Mouse (Mus musculus) left cerebral cortex, postnatal 4 days (tissue): ENCODE data around the gene Ube3a. TPM values are rescaled to one million over a fixed set of nuclear protein-coding genes. Genes with fewer than 3 reads are reported as not detected.

Experiments
- DNase-seq: peaks from one replicate; pipeline ENCODE4 v3.0.0-alpha.2; 2022
- intact Hi-C: fragments of 180-260 bp; cut with DNase I; formaldehyde crosslinking; loops from one replicate; pipeline ENCODE4 v1.15.1; 2025
- total RNA-seq, 2 experiments: library from RNA; stranded (reverse); gene quantifications; 2 replicates each; pipeline ENCODE4 v1.2.3; 2021

The Ube3a gene
- 100 to 1,000 TPM; 132 to 140 TPM for total RNA-seq

DNA sequence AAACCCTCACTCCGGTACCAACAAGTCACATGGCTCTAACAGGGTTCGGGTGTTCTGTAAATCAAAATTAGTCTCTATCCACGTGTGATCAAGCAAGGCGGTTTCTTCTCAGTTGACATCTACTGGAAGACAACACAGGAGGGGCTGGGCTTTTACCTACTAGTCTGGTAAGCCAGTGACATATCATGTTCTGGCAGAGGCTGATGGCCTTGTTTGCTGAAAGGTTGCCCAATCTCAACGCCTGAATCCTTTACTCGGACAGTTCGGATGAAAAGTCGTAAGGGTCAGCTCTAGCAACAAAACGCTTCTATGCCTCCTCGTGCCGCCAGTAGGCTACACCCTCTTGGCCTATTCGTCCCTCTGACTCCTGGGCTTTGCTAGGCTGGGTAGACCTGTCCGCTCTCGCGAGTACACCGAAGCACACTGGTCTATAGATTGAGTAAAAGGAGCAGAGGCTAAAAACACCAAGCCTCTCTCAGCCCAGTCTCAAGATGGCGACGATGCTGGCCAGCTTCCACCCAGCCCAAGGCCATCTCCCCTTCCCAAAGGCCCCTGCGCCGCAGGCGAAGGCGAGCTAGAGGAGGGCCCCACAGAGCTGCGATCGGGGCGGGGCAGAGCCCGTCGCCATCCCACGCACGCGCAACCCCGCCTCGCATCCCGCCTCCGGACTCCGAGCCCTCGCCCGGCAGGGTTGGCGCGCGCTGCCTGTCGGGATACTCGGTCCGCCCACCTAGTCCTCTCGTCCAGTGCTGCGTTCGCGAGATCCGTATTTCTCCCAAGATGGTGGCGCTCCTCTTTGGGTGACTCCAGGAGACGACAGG lies at the start of gene Ube3a:
Ube3a (plus strand) TSS at position 706 of the 821 bp plus-strand sequence.
- intact Hi-C loops: no loop called here
- DNase-seq: peak; percentile 99

DNA sequence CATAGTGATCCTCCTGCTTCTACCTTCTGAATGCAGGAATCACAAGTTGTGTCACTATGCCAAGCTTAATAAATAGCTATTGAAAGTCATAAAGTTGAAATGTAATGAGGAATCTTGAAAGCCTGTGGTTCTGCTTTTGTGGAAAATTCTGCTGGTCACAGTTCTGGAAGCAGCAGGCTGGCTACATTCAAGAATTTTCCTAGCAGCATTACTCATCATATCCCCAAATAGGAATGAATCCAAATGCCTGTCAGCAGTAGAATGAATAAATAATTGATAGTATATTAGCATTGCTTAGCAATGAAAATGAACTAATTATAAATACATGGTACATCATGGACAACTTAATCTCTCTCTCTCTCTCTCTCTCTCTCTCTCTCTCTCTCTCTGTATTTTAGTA lies 35.7 kb upstream of the Ube3a start:
- DNase-seq: no peak
- intact Hi-C loops: no loop called here

DNA sequence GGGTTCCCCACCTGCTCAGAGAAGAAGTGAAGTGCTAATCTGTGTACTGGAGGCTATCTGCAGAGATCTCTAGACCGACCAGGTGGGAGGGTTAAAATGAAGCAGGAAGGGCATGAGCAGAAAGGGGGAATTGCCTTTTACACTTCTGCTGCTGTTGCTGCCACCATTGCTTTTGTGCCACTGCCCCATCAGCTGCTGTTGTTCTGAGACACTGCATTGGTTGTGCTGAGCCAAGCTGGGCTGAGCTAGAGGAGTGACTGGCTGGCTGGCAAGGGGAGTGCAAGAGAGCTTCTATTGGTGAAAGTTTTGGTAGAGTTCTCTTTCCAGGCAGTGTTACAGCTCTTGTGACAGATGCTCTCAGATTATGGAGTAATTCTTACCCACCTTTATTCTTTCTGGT lies 13.6 kb upstream of the Ube3a start:
- no peak for DNase-seq
- intact Hi-C loops: no loop called here

DNA sequence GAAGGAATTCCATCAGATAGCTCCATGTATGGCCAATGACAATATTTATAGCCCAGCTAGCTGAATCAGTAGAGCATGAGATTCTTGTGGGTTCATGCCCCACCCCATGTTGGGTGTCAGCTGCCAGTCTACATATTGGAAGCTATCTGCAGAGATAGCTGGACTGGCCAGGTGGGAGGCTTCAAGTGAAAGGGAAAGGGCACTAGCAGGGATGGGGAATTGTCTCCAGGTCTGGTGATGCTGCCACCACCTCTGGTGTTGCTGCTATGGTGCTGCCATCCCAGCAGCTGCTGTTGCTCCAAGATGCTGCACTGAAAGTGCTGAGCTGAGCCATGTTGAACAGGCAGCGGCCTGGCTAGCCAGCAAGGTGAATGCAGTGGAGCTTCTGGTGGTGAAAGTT lies 7.3 kb upstream of the Ube3a start:
- no peak for DNase-seq
- intact Hi-C loops: no loop called here

DNA sequence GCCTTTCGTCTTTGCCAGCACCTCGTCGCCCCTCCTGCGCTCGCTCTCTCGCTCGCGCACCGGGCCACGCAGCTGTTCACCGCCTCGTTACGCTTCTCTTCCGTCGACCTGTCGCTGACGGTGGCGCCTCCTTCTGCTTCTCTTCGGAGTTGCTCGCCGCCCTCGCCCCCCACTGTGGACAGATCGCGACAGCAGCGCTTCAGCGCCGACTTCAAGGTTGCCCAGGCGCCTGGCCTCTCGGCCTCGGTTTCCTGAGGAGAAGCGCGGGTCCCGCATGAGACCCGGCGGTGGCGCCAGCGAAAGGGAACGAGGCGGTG lies 274 bp downstream of the Ube3a start:
- intact Hi-C loops: no loop called here
- DNase-seq: no peak

DNA sequence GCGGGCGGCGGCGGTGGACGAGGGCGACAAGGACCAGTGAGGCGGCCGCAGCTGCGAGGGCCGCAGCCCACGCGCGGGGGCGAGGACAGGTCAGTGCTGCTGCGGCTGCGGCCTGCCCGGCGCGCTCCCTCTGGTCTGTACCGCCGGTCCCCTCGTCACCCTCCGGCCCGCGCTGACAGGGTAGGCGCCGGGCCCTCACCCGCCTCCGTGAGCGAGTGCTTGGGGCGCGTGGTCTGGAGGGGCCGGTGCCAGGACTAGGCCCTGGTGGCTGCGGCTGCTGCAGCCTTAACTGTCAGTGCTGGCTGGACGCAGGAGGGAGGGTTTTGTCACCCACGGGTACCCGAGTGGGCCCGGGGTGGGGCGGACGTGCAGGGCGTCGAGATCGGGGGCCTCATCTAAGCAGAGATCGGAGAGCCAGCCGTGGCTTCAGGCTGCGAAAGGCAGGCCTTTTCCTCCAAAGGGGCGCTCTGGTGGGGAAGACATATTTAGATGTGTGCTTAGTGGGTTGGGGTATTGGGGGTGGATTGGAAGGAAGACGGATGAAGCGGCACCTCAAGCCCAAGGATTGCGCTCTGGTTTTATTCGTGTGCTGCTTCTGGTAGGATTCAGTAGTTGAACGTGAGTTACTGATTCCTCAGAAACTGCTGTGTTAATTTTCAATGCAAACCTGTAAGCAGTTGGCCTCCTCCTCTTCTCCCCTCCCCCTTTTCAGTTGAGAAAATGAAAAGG lies 797 bp downstream of the Ube3a start:
- peak; percentile 63 for DNase-seq
- intact Hi-C loops: no loop called here

DNA sequence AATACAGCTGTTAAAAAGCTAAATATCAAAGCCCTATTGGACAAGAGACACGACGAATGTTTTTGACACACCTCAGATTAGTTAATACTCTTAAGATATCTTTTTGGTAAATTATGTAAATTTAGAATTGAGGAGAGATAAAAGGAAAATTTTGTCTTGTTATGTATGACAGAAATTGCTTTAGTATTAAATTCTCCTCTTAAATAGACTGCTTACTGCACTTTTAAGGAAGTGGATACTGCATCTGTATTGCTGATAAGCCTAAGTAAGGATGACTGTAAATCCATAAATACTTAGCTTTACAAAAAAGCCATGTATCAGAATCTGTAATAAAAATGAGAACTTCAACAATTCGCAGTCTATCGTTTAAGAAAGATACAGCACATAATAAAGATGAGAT lies 1.8 kb downstream of the Ube3a start:
- DNase-seq: no peak
- intact Hi-C loops: no loop called here

DNA sequence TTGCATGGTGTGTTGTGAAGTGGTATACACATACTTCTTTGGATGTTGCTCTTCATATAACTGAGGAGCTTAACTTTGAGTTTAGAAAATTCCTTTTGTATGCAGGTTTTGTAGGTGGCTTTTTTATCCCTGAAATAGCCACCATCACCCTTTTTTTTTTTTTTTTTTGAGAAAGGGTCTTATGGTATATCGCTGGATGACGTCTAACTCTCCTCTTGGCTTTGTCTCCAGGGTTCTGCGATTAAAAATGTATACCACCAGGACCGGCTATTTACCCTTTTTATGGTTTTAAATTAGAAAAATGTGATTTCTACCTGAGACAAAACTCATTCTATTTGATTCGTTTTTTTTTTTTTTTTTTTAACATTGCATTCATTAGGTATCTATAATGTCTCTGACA lies 2.2 kb downstream of the Ube3a start:
- intact Hi-C loops: no loop called here
- DNase-seq: no peak

DNA sequence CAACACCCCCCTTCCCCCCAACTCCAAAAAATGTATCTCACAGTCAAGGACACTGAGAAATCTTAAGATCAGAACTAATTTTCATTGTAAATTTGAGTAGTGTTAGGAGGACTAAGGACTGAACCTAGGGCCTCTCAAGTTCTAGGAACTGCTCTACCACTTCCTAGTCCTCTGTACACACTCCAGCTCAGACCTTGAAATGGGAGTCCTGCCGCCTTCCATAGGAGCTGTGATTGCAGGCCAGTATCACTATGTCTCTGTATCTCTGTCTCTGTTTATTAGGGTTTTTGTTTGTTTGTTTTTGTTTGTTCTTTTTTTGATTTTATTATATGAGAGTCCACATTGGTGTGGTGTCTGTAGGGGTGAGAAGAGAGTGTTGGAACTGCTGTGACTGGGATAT lies 3.4 kb downstream of the Ube3a start:
- intact Hi-C loops: no loop called here
- DNase-seq: no peak

DNA sequence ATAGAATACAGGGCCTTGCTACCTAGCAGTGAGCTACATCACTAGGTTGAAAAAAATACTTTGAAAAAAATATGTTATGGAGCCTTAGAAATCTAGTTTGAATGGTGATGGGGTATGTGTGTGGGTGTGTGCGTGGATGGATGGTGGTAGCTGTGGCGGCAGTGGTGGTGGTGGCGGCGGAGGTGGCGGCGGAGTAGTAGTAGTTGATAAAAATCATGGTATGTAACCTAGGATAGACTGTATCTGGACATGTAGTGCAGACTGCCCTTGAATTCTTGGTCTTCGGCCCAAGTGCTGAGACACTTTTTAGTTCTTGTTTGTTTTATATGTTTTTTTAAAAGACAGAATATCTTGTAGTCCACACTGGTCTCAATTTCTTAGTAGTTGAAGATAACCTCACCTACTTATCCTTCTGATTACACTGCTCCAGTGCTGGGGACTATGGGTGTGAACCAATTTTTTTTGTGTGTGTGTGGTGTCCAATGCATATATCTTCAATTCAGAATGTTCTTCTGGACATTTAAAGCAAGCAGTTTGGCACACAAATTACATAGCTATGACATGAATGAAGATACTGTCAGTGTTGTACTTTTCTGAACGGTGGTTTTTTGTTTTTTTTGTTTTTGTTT lies 6.3 kb downstream of the Ube3a start:
- intact Hi-C loops: no loop called here
- DNase-seq: no peak

DNA sequence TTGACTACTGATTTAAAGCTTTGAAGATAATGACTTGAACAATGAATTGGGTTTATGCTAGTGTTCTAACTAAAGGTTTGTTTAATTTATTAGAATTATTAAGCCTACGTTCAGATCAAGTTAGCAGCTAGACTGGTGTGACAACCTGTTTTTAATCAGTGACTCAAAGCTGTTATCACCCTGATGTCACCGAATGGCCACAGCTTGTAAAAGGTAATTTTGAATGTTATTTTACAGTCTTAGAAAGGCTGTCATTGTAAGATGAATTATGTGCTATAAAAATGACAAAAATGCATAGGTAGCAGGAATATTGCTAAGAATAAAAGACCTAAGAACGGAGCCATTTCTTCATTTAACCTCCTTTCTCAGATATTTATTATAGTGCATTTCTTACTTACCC lies 14.7 kb downstream of the Ube3a start:
- DNase-seq: no peak
- intact Hi-C loops: no loop called here

DNA sequence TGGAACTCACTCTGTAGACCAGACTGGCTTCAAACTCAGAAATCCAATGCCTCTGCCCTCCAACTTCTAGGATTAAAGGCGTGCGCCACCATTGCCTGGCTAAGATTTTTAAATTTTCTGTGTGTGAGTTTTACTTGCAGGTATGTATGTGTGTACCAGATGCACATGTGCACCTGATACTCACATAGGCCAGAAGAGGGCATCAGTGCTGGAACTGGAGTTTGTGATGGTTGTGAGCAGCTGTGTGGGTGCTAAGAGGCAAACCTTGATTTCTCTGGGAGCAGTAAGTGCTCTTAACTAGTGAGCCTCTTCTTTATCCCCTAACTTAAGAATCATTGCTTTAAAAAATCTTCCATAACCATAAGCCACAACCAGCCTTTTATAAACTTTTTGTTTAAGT lies 17.0 kb downstream of the Ube3a start:
- intact Hi-C loops: no loop called here
- DNase-seq: no peak

DNA sequence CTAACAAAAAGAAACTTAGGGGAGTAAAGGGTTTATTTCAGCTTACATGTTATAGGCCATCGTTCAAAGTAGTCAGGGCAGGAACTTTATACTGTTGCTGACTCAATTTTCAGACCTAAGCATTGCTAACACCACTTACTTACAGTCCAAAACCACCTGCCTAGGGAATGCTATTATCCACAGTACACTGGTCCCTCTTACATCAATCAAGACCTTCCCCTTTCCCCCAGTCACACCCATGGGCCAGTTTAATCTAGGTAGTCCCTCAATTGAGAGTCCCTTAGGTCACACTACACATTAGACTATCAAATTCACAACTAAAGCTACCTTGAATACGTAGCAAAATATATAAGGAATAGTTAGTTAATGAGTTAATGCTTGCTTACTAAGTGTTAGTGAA lies 24.8 kb downstream of the Ube3a start:
- DNase-seq: no peak
- intact Hi-C loops: no loop called here

DNA sequence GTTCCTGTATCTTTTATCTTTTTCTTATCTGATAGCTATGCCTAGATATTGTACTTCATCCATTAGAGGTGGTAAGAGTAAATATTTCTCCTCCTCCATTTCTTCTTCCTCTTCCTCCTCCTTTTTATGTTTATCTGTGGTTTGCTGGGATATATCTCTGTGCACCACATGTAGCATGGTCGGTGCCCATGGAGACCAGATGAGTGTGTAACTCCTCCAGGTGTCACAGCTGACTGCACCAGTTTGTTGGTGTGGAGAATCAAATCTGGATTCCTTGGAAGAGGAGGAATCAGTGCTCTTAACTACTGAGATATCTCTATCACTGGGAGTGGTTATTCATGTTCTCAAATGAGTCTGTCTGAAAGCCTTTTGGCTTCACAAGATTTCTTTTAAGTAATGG lies 37.0 kb downstream of the Ube3a start:
- no peak for DNase-seq
- intact Hi-C loops: no loop called here

DNA sequence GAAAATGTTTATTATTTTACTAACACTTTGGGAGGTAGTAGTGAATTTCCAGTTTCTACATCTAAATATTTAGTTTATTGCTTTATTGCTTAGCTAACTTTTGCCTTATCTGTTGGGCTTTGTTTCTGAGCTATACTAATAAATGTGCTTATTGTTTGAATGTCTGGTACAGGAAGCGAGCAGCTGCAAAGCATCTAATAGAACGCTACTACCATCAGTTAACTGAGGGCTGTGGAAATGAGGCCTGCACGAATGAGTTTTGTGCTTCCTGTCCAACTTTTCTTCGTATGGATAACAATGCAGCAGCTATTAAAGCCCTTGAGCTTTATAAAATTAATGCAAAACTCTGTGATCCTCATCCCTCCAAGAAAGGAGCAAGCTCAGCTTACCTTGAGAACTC lies 43.2 kb downstream of the Ube3a start:
- DNase-seq: no peak
- intact Hi-C loops: no loop called here

DNA sequence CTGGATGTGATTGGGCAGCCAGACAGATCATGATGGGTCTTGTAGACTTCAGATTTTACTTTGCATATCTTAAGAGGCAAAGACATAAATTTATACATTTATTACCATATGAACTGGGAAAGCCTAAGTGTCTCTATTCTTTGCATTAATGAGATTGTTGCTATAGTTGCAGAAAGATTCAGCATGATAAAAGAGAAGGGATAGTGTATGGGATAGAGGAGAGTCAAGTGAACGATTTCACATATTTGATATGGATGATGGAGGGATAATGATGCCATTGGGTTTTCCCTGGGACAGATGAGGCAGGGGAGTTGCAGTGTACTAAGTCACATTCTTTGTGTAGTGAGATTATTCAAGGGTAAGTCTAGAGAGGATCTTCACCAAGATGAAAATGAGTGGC lies 84.0 kb downstream of the Ube3a start:
- no peak for DNase-seq
- intact Hi-C loops: no loop called here

DNA sequence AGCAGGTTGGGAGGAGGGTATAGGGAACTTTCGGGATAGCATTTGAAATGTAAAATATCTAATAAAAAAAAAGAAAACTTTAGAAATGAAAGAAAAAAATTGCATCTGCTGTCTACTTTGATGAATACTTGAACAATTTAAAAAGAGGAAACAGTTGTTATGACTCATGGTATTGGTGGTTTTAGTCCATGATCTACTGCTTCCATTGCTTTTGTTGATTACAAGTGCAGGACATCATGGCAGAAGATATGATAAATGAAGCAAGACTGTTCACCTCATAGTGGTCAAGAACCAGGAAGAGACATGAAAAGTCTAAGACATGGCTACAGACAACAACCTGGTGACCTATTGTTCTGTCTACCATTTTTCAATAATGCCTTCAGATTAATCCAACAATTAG lies 94.2 kb downstream of the Ube3a start:
- intact Hi-C loops: no loop called here
- DNase-seq: no peak
